Mouse (Mus musculus) stomach, embryonic 14.5 days (tissue): Measurements from ENCODE around the gene Cyp1a2. TPM values are rescaled to one million over a fixed set of nuclear protein-coding genes. Genes with fewer than 3 reads are reported as not detected.
A peak's percentile ranks its signal among the peaks of the same experiment; 100 is the strongest.
"Not testable (repeated sequence)": the region's sequence is repeated elsewhere in the genome, so short reads cannot be mapped to it uniquely, and the experiment has no call there.

Experiments used
- ATAC-seq: fragments of 200-750 bp; cut with Nextera tagmentation; 2 replicates; pipeline ENCODE4 v1.8.0; 2017; ENCODE audit warnings: low read depth, moderate TSS enrichment; ENCODE audit not compliant: insufficient number of reproducible peaks, insufficient read depth, low FRiP score
- H3K27ac ChIP-seq: fragments of 300-500 bp; sonication (generic); 2 replicates; pipeline ENCODE4 v1.5.1; 2014; ENCODE audit warnings: mild to moderate bottlenecking, low read length, moderate library complexity, mixed read lengths
- H3K27me3 ChIP-seq: fragments of 300-500 bp; sonication (generic); 2 replicates; pipeline ENCODE4 v1.6.1; 2014; ENCODE audit warnings: low read length, control low read depth, mixed read lengths; ENCODE audit not compliant: control insufficient read depth, insufficient read depth
- H3K36me3 ChIP-seq: fragments of 300-500 bp; sonication (generic); 2 replicates; pipeline ENCODE4 v1.6.1; 2014; ENCODE audit warnings: mild to moderate bottlenecking, control low read depth, low read length, moderate library complexity, mixed read lengths; ENCODE audit not compliant: control insufficient read depth, insufficient read depth
- H3K4me1 ChIP-seq: fragments of 300-500 bp; sonication (generic); 2 replicates; pipeline ENCODE4 v1.6.1; 2014; ENCODE audit warnings: low read length, control low read depth, mixed read lengths; ENCODE audit not compliant: control insufficient read depth, insufficient read depth
- H3K4me2 ChIP-seq: fragments of 300-500 bp; sonication (generic); replicated peaks from 2 replicates; pipeline ENCODE4 v1.6.1; 2014; ENCODE audit warnings: low read depth, low read length, control low read depth
- H3K4me3 ChIP-seq: fragments of 300-500 bp; sonication (generic); 2 replicates; pipeline ENCODE4 v1.5.1; 2014; ENCODE audit warnings: low read depth, low read length, control low read depth
- H3K9ac ChIP-seq: fragments of 300-500 bp; sonication (generic); replicated peaks from 2 replicates; pipeline ENCODE4 v1.6.1; 2014; ENCODE audit warnings: low read depth, mild to moderate bottlenecking, control low read depth, low read length, moderate library complexity, mixed read lengths
- H3K9me3 ChIP-seq: fragments of 300-500 bp; sonication (generic); 2 replicates; pipeline ENCODE4 v1.6.1; 2016; ENCODE audit warnings: low read depth, low read length, control low read depth; ENCODE audit not compliant: control insufficient read depth
- WGBS: fragments of 180-500 bp; shearing (Covaris S2); extraction: QIAGEN DNeasy Blood & Tissue Kit; methylation state at CpG from one replicate; pipeline ENCODE4 v1.1.7; 2014; 5-methylcytosine and 5-hydroxymethylcytosine counted together
- polyA plus RNA-seq: library from polyadenylated mRNA; unstranded; fragments of >200 nt; fragmentation: Nextera tagmentation; extraction: Ambion mirVana; gene quantifications from 2 replicates; pipeline ENCODE4 v1.2.1, GENCODE M21; 2014

Cyp1a2 gene
- polyA plus RNA-seq, 1 experiment from 2014 or later: not detected

- H3K4me1 ChIP-seq, ATAC-seq, H3K27ac ChIP-seq, H3K9ac ChIP-seq, H3K4me3 ChIP-seq, H3K27me3 ChIP-seq, H3K4me2 ChIP-seq, H3K9me3 ChIP-seq: not testable (repeated sequence)
- 85% methylated on average over 5 of the region's 5 CpGs for WGBS
- H3K36me3 ChIP-seq: peaks cover 20% of the 10 kb centered on the region
Measured at GRCm38 (mm10) chr9:57710214-57710613, 26.7 kb upstream of the Cyp1a2 start.

- peak overlapping the region; percentile 55 for H3K27ac ChIP-seq
- H3K9ac ChIP-seq: peak overlapping the region; percentile 70
- peaks cover 7% of the 10 kb centered on the region; the same call in 1 of the 2 replicates for H3K4me1 ChIP-seq
- H3K27me3 ChIP-seq: no peaks in the 10 kb centered on the region
- peak overlapping the region; percentile 80 for H3K4me2 ChIP-seq
- ATAC-seq: peak; percentile 38; the same call in 1 of the 2 replicates
- WGBS: 2% methylated on average over 38 of the region's 39 CpGs
- H3K4me3 ChIP-seq: peak overlapping the region; percentile 61
- H3K9me3 ChIP-seq: 0 out of 2 replicates have a peak, but pooled peaks cover 4% of the 10 kb centered on the region
- H3K36me3 ChIP-seq: peaks cover 6% of the 10 kb centered on the region; the same call in 1 of the 2 replicates
Measured at GRCm38 (mm10) chr9:57708720-57709274, 25.3 kb upstream of the Cyp1a2 start.

- Histone ChIP-seq H3K4me3 (peak within 1 kb of the TSS; percentile 61), H3K4me2 (peak within 1 kb of the TSS; percentile 80), H3K9me3 (0 out of 2 replicates have a peak, but pooled peaks cover 4% of the 10 kb centered on the region), H3K27ac (peak within 1 kb of the TSS; percentile 55), H3K36me3 (peaks cover 1% of the 10 kb centered on the region; the same call in 1 of the 2 replicates), H3K9ac (peak within 1 kb of the TSS; percentile 70), H3K4me1 (peaks cover 7% of the 10 kb centered on the region; the same call in 1 of the 2 replicates), H3K27me3 (no peaks in the 10 kb centered on the region)
- WGBS: 1% methylated on average over 21 of the region's 23 CpGs
- peak; percentile 93 for ATAC-seq
Measured at GRCm38 (mm10) chr9:57708068-57708719, 24.7 kb upstream of the Cyp1a2 start, which contains the start of gene Edc3. TSS of gene Edc3 (plus strand) at chr9:57708540.

GRCm38 (mm10) chr9:57706496-57706895, 23.0 kb upstream of the Cyp1a2 start:
- H3K36me3 ChIP-seq: no peaks in the 10 kb centered on the region
- 0 out of 2 replicates have a peak, but pooled peaks cover 4% of the 10 kb centered on the region for H3K9me3 ChIP-seq
- no peak for ATAC-seq
- H3K4me3 ChIP-seq: no peak overlapping the region
- H3K9ac ChIP-seq: no peak overlapping the region
- no peaks in the 10 kb centered on the region for H3K27me3 ChIP-seq
- peaks cover 7% of the 10 kb centered on the region; the same call in 1 of the 2 replicates for H3K4me1 ChIP-seq
- H3K27ac ChIP-seq: no peak overlapping the region
- H3K4me2 ChIP-seq: no peak overlapping the region
- WGBS: 89% methylated on average over 3 of the region's 3 CpGs

- ATAC-seq: no peak
- Histone ChIP-seq H3K27me3 (peaks cover 12% of the 10 kb centered on the region), H3K9me3 (no peaks in the 10 kb centered on the region), H3K9ac (no peak overlapping the region), H3K36me3 (no peaks in the 10 kb centered on the region), H3K27ac (no peak overlapping the region), H3K4me3 (no peak overlapping the region), H3K4me2 (no peak overlapping the region), H3K4me1 (peaks cover 10% of the 10 kb centered on the region; the same call in 1 of the 2 replicates)
- WGBS: 81% methylated on average over 1 of the region's 1 CpGs
Measured at GRCm38 (mm10) chr9:57698466-57699150, 15.1 kb upstream of the Cyp1a2 start.

- H3K4me3 ChIP-seq: no peak overlapping the region
- H3K9me3 ChIP-seq: no peaks in the 10 kb centered on the region
- 17% methylated on average over 4 of the region's 4 CpGs for WGBS
- 0 out of 2 replicates have a peak, but pooled peaks have one; percentile 33 for ATAC-seq
- no peak overlapping the region for H3K4me2 ChIP-seq
- peaks cover 10% of the 10 kb centered on the region; the same call in 1 of the 2 replicates for H3K4me1 ChIP-seq
- H3K36me3 ChIP-seq: no peaks in the 10 kb centered on the region
- H3K27me3 ChIP-seq: peaks cover 12% of the 10 kb centered on the region
- H3K9ac ChIP-seq: no peak overlapping the region
- H3K27ac ChIP-seq: no peak overlapping the region
Measured at GRCm38 (mm10) chr9:57697380-57697779, 13.9 kb upstream of the Cyp1a2 start.

GRCm38 (mm10) chr9:57696380-57697285, 13.1 kb upstream of the Cyp1a2 start:
- WGBS: 2% methylated on average over 42 of the region's 42 CpGs
- 0 out of 2 replicates have a peak, but pooled peaks have one; percentile 46 for ATAC-seq
- Histone ChIP-seq H3K4me1 (peaks cover 10% of the 10 kb centered on the region; the same call in 1 of the 2 replicates), H3K36me3 (no peaks in the 10 kb centered on the region), H3K4me2 (peak overlapping the region; percentile 57), H3K9ac (0 out of 2 replicates have a peak overlapping the region, but pooled peaks have one; percentile 6), H3K27ac (no peak overlapping the region), H3K9me3 (no peaks in the 10 kb centered on the region), H3K4me3 (peak overlapping the region; percentile 36), H3K27me3 (peaks cover 12% of the 10 kb centered on the region)
